Mouse (Mus musculus): Measurements from ENCODE around the gene Sgsm3. TPM values are rescaled to one million over a fixed set of nuclear protein-coding genes. Genes with fewer than 3 reads are reported as not detected.

Gene Sgsm3
- polyA plus RNA-seq, 1 experiment from 2014 or later = 74.3 TPM

- no peak overlapping the region; the same call in 1 of the 2 replicates for H3K27ac ChIP-seq (ENCODE audit: low read length)
Measured at GRCm38 (mm10) chr15:81041767-81042166, 64.2 kb downstream of the Sgsm3 start.

DNA sequence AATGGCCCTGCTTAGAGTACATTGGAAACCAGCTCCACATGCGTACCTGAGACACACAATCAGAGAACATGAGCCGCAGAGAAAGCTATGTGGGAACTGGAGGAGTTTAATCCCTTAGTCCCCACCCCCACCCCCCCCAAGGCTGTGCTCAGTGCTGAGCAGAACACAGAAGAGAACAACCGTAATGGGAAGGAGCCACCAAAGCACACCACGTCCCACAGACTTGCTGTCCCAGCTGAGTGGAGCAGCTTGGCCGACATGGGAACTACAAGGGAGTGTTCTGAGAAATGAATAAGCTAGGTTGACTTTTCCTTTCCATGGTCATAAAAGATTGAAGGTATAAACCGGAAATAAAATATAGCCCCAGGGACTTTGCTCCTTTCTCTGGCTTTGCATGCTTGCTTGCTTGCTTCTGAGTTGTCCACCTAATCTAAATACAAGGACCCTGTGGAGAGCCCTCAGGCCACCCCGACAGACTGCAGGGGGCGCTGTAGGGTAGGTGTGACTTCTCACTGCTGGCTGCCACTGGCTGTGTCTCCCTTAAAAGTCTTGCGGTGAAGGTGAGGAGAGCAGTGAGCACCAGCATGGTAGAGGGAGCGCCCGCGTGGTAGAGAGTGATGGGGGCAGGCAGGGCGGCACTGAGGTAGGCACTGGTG, 64.8 kb downstream of the Sgsm3 start:
- Histone ChIP-seq H3K9me3 (replicated peaks; ENCODE audit: control insufficient read depth, low read length, poor library complexity, severe bottlenecking) (no peaks in the 10 kb centered on the region), H3K4me1 (ENCODE audit: control insufficient read depth, insufficient read depth, low read length) (0 out of 2 replicates have a peak, but pooled peaks cover 5% of the 10 kb centered on the region), H3K36me3 (ENCODE audit: control insufficient read depth, insufficient read depth, low read length) (peaks cover 6% of the 10 kb centered on the region), H3K27me3 (ENCODE audit: control insufficient read depth, insufficient read depth, low read depth, low read length) (no peaks in the 10 kb centered on the region), H3K4me3 (ENCODE audit: low read depth, low read length) (no peak overlapping the region), H3K9ac (ENCODE audit: low read depth, low read length) (no peak overlapping the region), H3K27ac (ENCODE audit: low read length) (no peak overlapping the region; the same call in 1 of the 2 replicates), H3K4me2 (ENCODE audit: low read length) (no peak overlapping the region)
- WGBS = 54% methylated on average over 13 of the region's 13 CpGs
- no peak for ATAC-seq

More at GRCm38 (mm10) chr15:81041767-81042166, 64.2 kb downstream of the Sgsm3 start:
- H3K4me1 ChIP-seq (ENCODE audit: control insufficient read depth, insufficient read depth, low read length) = 0 out of 2 replicates have a peak, but pooled peaks cover 5% of the 10 kb centered on the region
- H3K27me3 ChIP-seq (ENCODE audit: control insufficient read depth, insufficient read depth, low read depth, low read length) = no peaks in the 10 kb centered on the region
- no peak overlapping the region for H3K4me3 ChIP-seq (ENCODE audit: low read depth, low read length)
- 78% methylated on average over 4 of the region's 4 CpGs for WGBS
- no peaks in the 10 kb centered on the region for H3K9me3 ChIP-seq (replicated peaks; ENCODE audit: control insufficient read depth, low read length, poor library complexity, severe bottlenecking)
- ATAC-seq = no peak
- H3K4me2 ChIP-seq (ENCODE audit: low read length) = no peak overlapping the region
- no peak overlapping the region for H3K9ac ChIP-seq (ENCODE audit: low read depth, low read length)
- peaks cover 6% of the 10 kb centered on the region for H3K36me3 ChIP-seq (ENCODE audit: control insufficient read depth, insufficient read depth, low read length)

DNA sequence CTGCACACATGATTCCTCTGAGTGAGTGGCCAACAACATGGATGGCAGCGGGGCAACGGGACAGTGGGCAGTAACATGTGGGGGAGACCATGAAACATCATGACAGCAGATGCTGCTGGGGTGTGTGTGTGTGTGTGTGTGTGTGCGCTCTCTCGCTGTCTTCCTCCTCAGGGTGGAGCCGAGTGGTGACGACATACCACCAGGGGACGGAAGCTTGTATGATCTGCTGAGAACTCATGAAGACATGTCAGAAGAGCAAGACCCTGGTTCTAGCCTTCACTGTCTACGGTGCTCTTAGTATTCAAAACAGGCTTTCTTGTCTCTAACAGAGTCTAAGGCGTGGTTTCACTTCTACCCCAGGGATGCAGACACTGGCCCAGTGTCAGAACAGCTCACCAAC, 66.9 kb downstream of the Sgsm3 start:
- Histone ChIP-seq H3K9ac (ENCODE audit: low read depth, low read length) (no peak overlapping the region), H3K4me1 (ENCODE audit: control insufficient read depth, insufficient read depth, low read length) (0 out of 2 replicates have a peak, but pooled peaks cover 5% of the 10 kb centered on the region), H3K4me3 (ENCODE audit: low read depth, low read length) (no peak overlapping the region), H3K9me3 (replicated peaks; ENCODE audit: control insufficient read depth, low read length, poor library complexity, severe bottlenecking) (no peaks in the 10 kb centered on the region), H3K27ac (ENCODE audit: low read length) (no peak overlapping the region), H3K36me3 (ENCODE audit: control insufficient read depth, insufficient read depth, low read length) (peaks cover 6% of the 10 kb centered on the region), H3K4me2 (ENCODE audit: low read length) (no peak overlapping the region), H3K27me3 (ENCODE audit: control insufficient read depth, insufficient read depth, low read depth, low read length) (no peaks in the 10 kb centered on the region)
- ATAC-seq = no peak
- 94% methylated on average over 9 of the region's 9 CpGs for WGBS

- Histone ChIP-seq H3K9me3 (replicated peaks; ENCODE audit: control insufficient read depth, low read length, poor library complexity, severe bottlenecking) (no peaks in the 10 kb centered on the region), H3K9ac (ENCODE audit: low read depth, low read length) (no peak overlapping the region), H3K4me1 (ENCODE audit: control insufficient read depth, insufficient read depth, low read length) (0 out of 2 replicates have a peak, but pooled peaks cover 5% of the 10 kb centered on the region), H3K4me3 (ENCODE audit: low read depth, low read length) (no peak overlapping the region), H3K27me3 (ENCODE audit: control insufficient read depth, insufficient read depth, low read depth, low read length) (no peaks in the 10 kb centered on the region), H3K4me2 (ENCODE audit: low read length) (no peak overlapping the region), H3K27ac (ENCODE audit: low read length) (no peak overlapping the region), H3K36me3 (ENCODE audit: control insufficient read depth, insufficient read depth, low read length) (peaks cover 6% of the 10 kb centered on the region)
- no peak for ATAC-seq
- 93% methylated on average over 4 of the region's 4 CpGs for WGBS
Measured at GRCm38 (mm10) chr15:81045336-81045735, 67.8 kb downstream of the Sgsm3 start.

DNA sequence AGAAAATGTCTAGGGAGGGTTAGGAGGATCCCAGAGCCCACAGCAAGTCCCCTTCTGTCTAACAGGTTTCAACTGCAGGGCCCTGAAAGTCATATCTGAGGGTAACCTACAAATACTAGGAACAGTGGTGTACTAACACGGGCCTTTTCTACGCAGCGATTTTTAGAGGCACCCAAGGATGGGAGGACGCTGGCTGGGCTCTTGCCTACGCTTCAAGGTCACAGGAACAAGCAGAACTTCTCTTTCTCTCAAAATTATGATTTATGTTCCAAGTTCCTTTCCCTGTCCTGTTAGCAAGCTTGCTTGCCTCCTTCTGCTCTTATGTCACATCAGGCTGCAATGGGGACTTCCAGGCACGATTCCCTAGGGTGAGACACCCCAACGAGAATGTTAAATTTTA, 68.5 kb downstream of the Sgsm3 start:
- no peak overlapping the region for H3K4me3 ChIP-seq (ENCODE audit: low read depth, low read length)
- H3K9ac ChIP-seq (ENCODE audit: low read depth, low read length) = no peak overlapping the region
- no peaks in the 10 kb centered on the region for H3K27me3 ChIP-seq (ENCODE audit: control insufficient read depth, insufficient read depth, low read depth, low read length)
- peaks cover 6% of the 10 kb centered on the region for H3K36me3 ChIP-seq (ENCODE audit: control insufficient read depth, insufficient read depth, low read length)
- H3K4me1 ChIP-seq (ENCODE audit: control insufficient read depth, insufficient read depth, low read length) = 0 out of 2 replicates have a peak, but pooled peaks cover 5% of the 10 kb centered on the region
- WGBS = 95% methylated on average over 7 of the region's 7 CpGs
- H3K4me2 ChIP-seq (ENCODE audit: low read length) = no peak overlapping the region
- H3K9me3 ChIP-seq (replicated peaks; ENCODE audit: control insufficient read depth, low read length, poor library complexity, severe bottlenecking) = no peaks in the 10 kb centered on the region
- no peak for ATAC-seq
- H3K27ac ChIP-seq (ENCODE audit: low read length) = no peak overlapping the region

DNA sequence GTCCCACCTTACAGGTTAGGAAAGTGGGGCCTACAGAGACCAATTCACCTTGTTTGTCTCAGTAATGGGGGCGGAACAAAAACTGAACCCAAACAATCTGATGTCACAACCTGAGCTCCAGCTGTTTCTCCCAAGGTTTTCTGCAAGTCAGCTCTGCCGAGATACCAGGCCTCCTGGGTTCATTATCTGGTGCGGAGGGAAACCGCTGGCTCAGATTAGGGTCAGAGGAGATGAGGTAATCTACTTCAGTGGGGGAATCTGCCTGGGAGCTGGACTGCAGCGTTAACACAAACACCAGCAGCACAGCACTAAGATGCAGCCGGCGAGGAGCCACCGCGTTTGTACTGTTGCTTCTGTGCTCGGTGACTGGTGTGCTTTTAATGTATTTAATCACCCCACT, 69.9 kb downstream of the Sgsm3 start:
- no peaks in the 10 kb centered on the region for H3K27me3 ChIP-seq (ENCODE audit: control insufficient read depth, insufficient read depth, low read depth, low read length)
- no peak overlapping the region for H3K27ac ChIP-seq (ENCODE audit: low read length)
- ATAC-seq = no peak
- H3K9ac ChIP-seq (ENCODE audit: low read depth, low read length) = no peak overlapping the region
- 55% methylated on average over 10 of the region's 10 CpGs for WGBS
- H3K4me2 ChIP-seq (ENCODE audit: low read length) = no peak overlapping the region
- H3K4me1 ChIP-seq (ENCODE audit: control insufficient read depth, insufficient read depth, low read length) = 0 out of 2 replicates have a peak, but pooled peaks cover 2% of the 10 kb centered on the region
- no peaks in the 10 kb centered on the region for H3K9me3 ChIP-seq (replicated peaks; ENCODE audit: control insufficient read depth, low read length, poor library complexity, severe bottlenecking)
- peaks cover 6% of the 10 kb centered on the region for H3K36me3 ChIP-seq (ENCODE audit: control insufficient read depth, insufficient read depth, low read length)
- H3K4me3 ChIP-seq (ENCODE audit: low read depth, low read length) = no peak overlapping the region

DNA sequence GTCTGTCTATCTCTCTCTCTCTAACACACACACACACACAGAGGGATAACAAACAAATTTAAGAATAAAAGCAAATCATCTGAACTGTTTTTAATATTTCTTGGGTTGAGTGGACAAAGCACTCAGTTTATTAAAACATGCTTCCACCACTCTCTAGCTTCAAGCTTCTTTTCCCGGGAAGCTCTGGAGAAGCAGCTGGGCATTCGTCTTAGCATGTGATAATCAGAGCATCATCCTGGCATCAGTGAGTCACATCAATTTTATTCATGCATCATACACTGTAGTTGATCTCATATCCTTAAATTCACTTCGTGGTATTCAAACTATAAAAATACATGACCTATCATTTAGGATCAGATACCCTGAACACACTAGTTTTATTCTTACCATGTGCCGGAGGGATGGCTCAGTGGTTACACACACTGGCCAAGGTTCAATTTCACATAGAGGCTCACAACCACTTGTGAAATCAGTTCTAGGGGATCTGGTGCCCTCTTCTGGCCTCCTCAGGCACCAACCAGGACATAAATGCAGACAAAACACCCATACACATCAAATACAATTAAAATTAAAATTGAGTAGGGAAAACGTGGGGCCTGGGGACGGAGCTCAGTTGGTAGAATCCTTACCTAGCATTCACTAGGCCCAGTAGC, 72.0 kb downstream of the Sgsm3 start:
- Histone ChIP-seq H3K4me3 (ENCODE audit: low read depth, low read length) (no peak overlapping the region), H3K27me3 (ENCODE audit: control insufficient read depth, insufficient read depth, low read depth, low read length) (no peaks in the 10 kb centered on the region), H3K4me2 (ENCODE audit: low read length) (no peak overlapping the region), H3K27ac (ENCODE audit: low read length) (no peak overlapping the region), H3K9me3 (replicated peaks; ENCODE audit: control insufficient read depth, low read length, poor library complexity, severe bottlenecking) (no peaks in the 10 kb centered on the region), H3K9ac (ENCODE audit: low read depth, low read length) (no peak overlapping the region), H3K4me1 (ENCODE audit: control insufficient read depth, insufficient read depth, low read length) (no peaks in the 10 kb centered on the region), H3K36me3 (ENCODE audit: control insufficient read depth, insufficient read depth, low read length) (peaks cover 3% of the 10 kb centered on the region)
- WGBS = 79% methylated on average over 6 of the region's 6 CpGs
- ATAC-seq = no peak

DNA sequence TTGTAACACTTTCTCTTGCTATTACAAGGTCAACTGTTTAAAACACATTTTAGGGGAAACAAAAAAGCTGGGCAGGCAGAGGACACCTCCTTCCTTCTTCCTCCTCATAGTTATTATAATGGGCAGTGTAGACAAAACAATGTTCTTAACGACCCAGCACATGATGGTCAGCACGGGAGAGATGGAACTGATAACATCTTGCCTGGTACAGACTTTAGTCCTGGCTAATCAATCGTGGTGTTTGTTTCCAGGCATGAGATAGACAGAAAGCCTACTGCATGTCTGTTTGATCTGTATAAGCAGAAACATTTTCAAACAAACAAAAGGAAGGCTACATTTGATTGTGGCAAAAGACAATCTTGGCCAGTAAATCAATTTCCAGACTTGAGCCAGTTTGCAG, 72.9 kb downstream of the Sgsm3 start:
- Histone ChIP-seq H3K27me3 (ENCODE audit: control insufficient read depth, insufficient read depth, low read depth, low read length) (no peaks in the 10 kb centered on the region), H3K4me2 (ENCODE audit: low read length) (no peak overlapping the region), H3K4me1 (ENCODE audit: control insufficient read depth, insufficient read depth, low read length) (no peaks in the 10 kb centered on the region), H3K27ac (ENCODE audit: low read length) (no peak overlapping the region), H3K36me3 (ENCODE audit: control insufficient read depth, insufficient read depth, low read length) (no peaks in the 10 kb centered on the region), H3K9ac (ENCODE audit: low read depth, low read length) (no peak overlapping the region), H3K9me3 (replicated peaks; ENCODE audit: control insufficient read depth, low read length, poor library complexity, severe bottlenecking) (no peaks in the 10 kb centered on the region), H3K4me3 (ENCODE audit: low read depth, low read length) (no peak overlapping the region)
- no peak for ATAC-seq
- 76% methylated on average over 3 of the region's 3 CpGs for WGBS

- no peak overlapping the region for H3K27ac ChIP-seq (ENCODE audit: low read length)
- no peak overlapping the region for H3K9ac ChIP-seq (ENCODE audit: low read depth, low read length)
- H3K4me1 ChIP-seq (ENCODE audit: control insufficient read depth, insufficient read depth, low read length) = no peaks in the 10 kb centered on the region
- H3K4me2 ChIP-seq (ENCODE audit: low read length) = no peak overlapping the region
- no peak for ATAC-seq
- H3K27me3 ChIP-seq (ENCODE audit: control insufficient read depth, insufficient read depth, low read depth, low read length) = no peaks in the 10 kb centered on the region
- H3K36me3 ChIP-seq (ENCODE audit: control insufficient read depth, insufficient read depth, low read length) = no peaks in the 10 kb centered on the region
- 98% methylated on average over 5 of the region's 5 CpGs for WGBS
- H3K9me3 ChIP-seq (replicated peaks; ENCODE audit: control insufficient read depth, low read length, poor library complexity, severe bottlenecking) = no peaks in the 10 kb centered on the region
- no peak overlapping the region for H3K4me3 ChIP-seq (ENCODE audit: low read depth, low read length)
Measured at GRCm38 (mm10) chr15:81052491-81052890, 74.9 kb downstream of the Sgsm3 start.
